Mouse (Mus musculus): Measurements from ENCODE around the gene Ak1. TPM values are rescaled to one million over a fixed set of nuclear protein-coding genes. Genes with fewer than 3 reads are reported as not detected.

Ak1 gene
- polyA plus RNA-seq, 1 experiment from 2014 or later: 39.1 TPM

- peak; percentile 16; the same call in 1 of the 2 replicates for ATAC-seq (ENCODE audit: low FRiP score, low TSS enrichment)
- H3K27ac ChIP-seq (ENCODE audit: low read length): peak overlapping the region; percentile 77
- WGBS: 41% methylated on average over 18 of the region's 18 CpGs
- peaks cover 3% of the 10 kb centered on the region; the same call in 1 of the 2 replicates for H3K36me3 ChIP-seq (ENCODE audit: insufficient read depth, low read length)
- peak overlapping the region; percentile 9 for H3K9ac ChIP-seq (replicated peaks; ENCODE audit: low read length)
- H3K27me3 ChIP-seq (ENCODE audit: insufficient read depth, low read length): no peaks in the 10 kb centered on the region
- H3K4me1 ChIP-seq (ENCODE audit: insufficient read depth, low read length): peaks cover 35% of the 10 kb centered on the region
- peak overlapping the region; percentile 88 for H3K4me2 ChIP-seq (replicated peaks; ENCODE audit: low read depth, low read length)
- H3K4me3 ChIP-seq (ENCODE audit: low read length): peak overlapping the region; percentile 68
- no peaks in the 10 kb centered on the region for H3K9me3 ChIP-seq (ENCODE audit: low read length)
Observed at GRCm38 (mm10) chr2:32608778-32609435, 12.7 kb upstream of the Ak1 start.

DNA sequence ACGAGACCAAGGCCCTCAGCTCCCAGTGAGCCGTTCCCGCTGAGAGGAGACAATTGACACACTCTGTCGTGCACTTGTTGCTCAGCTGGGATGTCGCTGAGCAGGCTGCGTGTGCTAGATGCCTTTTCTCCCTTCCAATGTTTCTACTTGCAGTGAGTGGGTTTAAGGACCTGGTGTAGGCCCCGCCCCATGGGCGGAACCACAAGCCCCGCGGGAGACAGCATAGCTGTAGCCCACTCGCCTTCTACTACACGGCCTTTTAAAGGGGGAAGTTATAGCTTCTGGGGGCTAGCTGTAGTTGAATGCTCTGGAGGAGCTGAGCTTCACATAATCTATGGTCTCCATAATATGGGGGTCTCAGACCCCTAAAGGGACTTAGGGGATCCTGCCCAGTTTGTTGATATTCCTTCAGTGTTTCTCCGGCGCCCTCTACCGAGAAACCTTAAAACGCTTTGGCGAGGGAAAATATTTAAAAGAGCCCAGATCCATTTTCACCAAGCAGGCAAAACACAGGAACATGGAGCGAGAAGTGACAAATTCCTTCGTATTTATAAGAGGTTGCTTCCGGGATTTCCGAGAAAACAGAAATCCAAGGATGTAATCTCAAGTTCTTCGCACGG lies 10.8 kb upstream of the Ak1 start:
- Histone ChIP-seq H3K4me2 (replicated peaks; ENCODE audit: low read depth, low read length) (peak overlapping the region; percentile 60), H3K4me3 (ENCODE audit: low read length) (peak overlapping the region; percentile 51), H3K36me3 (ENCODE audit: insufficient read depth, low read length) (peaks cover 11% of the 10 kb centered on the region), H3K4me1 (ENCODE audit: insufficient read depth, low read length) (peaks cover 35% of the 10 kb centered on the region), H3K27me3 (ENCODE audit: insufficient read depth, low read length) (no peaks in the 10 kb centered on the region), H3K9me3 (ENCODE audit: low read length) (no peaks in the 10 kb centered on the region), H3K9ac (replicated peaks; ENCODE audit: low read length) (peak overlapping the region; percentile 50), H3K27ac (ENCODE audit: low read length) (0 out of 2 replicates have a peak overlapping the region, but pooled peaks have one; percentile 32)
- WGBS: 16% methylated on average over 23 of the region's 23 CpGs
- no peak for ATAC-seq (ENCODE audit: low FRiP score, low TSS enrichment)

DNA sequence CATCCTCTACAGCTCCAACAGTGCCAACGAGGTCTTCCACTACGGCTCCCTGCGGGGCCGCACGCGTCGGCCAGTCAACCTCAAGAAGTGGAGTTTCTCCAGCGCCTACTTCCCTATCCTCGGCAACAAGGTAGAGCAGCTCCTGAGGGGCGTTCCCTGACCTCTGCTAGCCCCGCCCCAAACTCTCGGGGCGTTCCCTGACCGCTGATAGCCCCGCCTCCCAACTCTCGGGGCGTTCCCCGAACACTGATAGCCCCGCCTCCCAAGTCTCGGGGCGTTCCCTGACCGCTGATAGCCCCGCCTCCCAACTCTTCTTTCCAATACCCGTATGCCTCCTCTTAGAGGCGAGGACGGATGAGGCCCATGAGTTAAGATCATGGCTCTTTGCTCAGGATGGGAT lies 9.3 kb upstream of the Ak1 start:
- Histone ChIP-seq H3K27ac (ENCODE audit: low read length) (no peak overlapping the region), H3K9ac (replicated peaks; ENCODE audit: low read length) (no peak overlapping the region), H3K27me3 (ENCODE audit: insufficient read depth, low read length) (no peaks in the 10 kb centered on the region), H3K9me3 (ENCODE audit: low read length) (no peaks in the 10 kb centered on the region), H3K4me3 (ENCODE audit: low read length) (no peak overlapping the region), H3K36me3 (ENCODE audit: insufficient read depth, low read length) (peaks cover 15% of the 10 kb centered on the region), H3K4me1 (ENCODE audit: insufficient read depth, low read length) (peaks cover 33% of the 10 kb centered on the region), H3K4me2 (replicated peaks; ENCODE audit: low read depth, low read length) (no peak overlapping the region)
- ATAC-seq (ENCODE audit: low FRiP score, low TSS enrichment): no peak
- WGBS: 75% methylated on average over 26 of the region's 26 CpGs

DNA sequence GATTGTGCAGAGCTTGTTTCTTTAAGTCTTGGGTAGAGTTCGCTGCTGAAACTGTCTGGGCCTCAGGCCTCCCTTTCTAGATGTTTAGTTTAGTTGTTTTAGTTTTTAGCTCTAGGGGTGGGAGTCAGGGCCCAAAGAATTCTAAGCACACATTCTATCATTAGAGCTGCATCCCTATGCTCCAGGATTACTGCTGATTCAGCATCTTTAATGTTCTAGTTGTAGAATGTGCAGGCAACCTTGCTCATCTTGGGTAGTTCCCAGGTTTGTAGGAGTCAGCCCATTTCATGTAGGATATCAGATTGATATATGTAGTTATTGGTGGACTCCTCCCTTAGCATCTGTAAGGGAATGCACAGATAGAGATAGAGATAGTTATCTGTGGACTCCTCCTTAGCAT lies 4.4 kb upstream of the Ak1 start:
- WGBS: 93% methylated on average over 1 of the region's 1 CpGs
- ATAC-seq (ENCODE audit: low FRiP score, low TSS enrichment): no peak
- no peaks in the 10 kb centered on the region for H3K27me3 ChIP-seq (ENCODE audit: insufficient read depth, low read length)
- peaks cover 36% of the 10 kb centered on the region for H3K4me1 ChIP-seq (ENCODE audit: insufficient read depth, low read length)
- no peak overlapping the region for H3K27ac ChIP-seq (ENCODE audit: low read length)
- no peak overlapping the region for H3K4me3 ChIP-seq (ENCODE audit: low read length)
- peaks cover 17% of the 10 kb centered on the region for H3K36me3 ChIP-seq (ENCODE audit: insufficient read depth, low read length)
- peaks cover 3% of the 10 kb centered on the region; the same call in 1 of the 2 replicates for H3K9me3 ChIP-seq (ENCODE audit: low read length)
- H3K4me2 ChIP-seq (replicated peaks; ENCODE audit: low read depth, low read length): no peak overlapping the region
- no peak overlapping the region for H3K9ac ChIP-seq (replicated peaks; ENCODE audit: low read length)

GRCm38 (mm10) chr2:32617601-32618000 lies 4.0 kb upstream of the Ak1 start:
- peaks cover 16% of the 10 kb centered on the region for H3K36me3 ChIP-seq (ENCODE audit: insufficient read depth, low read length)
- peaks cover 3% of the 10 kb centered on the region; the same call in 1 of the 2 replicates for H3K9me3 ChIP-seq (ENCODE audit: low read length)
- no peak overlapping the region for H3K4me3 ChIP-seq (ENCODE audit: low read length)
- H3K27me3 ChIP-seq (ENCODE audit: insufficient read depth, low read length): no peaks in the 10 kb centered on the region
- H3K4me1 ChIP-seq (ENCODE audit: insufficient read depth, low read length): peaks cover 38% of the 10 kb centered on the region
- ATAC-seq (ENCODE audit: low FRiP score, low TSS enrichment): no peak
- H3K4me2 ChIP-seq (replicated peaks; ENCODE audit: low read depth, low read length): no peak overlapping the region
- no peak overlapping the region for H3K27ac ChIP-seq (ENCODE audit: low read length)
- WGBS: 91% methylated on average over 4 of the region's 4 CpGs
- H3K9ac ChIP-seq (replicated peaks; ENCODE audit: low read length): no peak overlapping the region

DNA sequence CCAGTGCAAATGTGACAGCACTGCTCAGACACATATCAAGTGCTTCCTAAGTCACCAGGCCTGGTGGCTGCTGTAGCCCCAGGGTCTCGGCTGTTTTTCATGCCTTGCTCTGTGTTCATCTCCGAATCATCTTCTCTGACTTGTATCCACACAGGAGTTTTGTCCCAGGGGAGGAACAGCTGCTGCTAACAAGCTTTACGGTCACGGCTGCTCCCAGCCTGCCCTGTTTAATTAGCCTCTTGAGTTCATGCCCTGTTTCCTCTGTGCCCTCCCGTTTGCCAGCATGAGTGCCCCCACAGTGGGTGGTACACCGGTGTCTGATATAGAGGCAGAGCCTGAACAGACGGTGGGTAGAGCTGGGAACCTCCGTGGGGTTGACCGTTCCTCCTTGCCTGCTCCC lies 3.5 kb upstream of the Ak1 start:
- H3K4me1 ChIP-seq (ENCODE audit: insufficient read depth, low read length): peaks cover 38% of the 10 kb centered on the region
- H3K27me3 ChIP-seq (ENCODE audit: insufficient read depth, low read length): no peaks in the 10 kb centered on the region
- H3K9ac ChIP-seq (replicated peaks; ENCODE audit: low read length): no peak overlapping the region
- ATAC-seq (ENCODE audit: low FRiP score, low TSS enrichment): no peak
- H3K9me3 ChIP-seq (ENCODE audit: low read length): peaks cover 3% of the 10 kb centered on the region; the same call in 1 of the 2 replicates
- H3K36me3 ChIP-seq (ENCODE audit: insufficient read depth, low read length): peaks cover 16% of the 10 kb centered on the region
- no peak overlapping the region for H3K4me2 ChIP-seq (replicated peaks; ENCODE audit: low read depth, low read length)
- H3K4me3 ChIP-seq (ENCODE audit: low read length): no peak overlapping the region
- peak overlapping the region; percentile 13; the same call in 1 of the 2 replicates for H3K27ac ChIP-seq (ENCODE audit: low read length)
- 54% methylated on average over 9 of the region's 9 CpGs for WGBS

DNA sequence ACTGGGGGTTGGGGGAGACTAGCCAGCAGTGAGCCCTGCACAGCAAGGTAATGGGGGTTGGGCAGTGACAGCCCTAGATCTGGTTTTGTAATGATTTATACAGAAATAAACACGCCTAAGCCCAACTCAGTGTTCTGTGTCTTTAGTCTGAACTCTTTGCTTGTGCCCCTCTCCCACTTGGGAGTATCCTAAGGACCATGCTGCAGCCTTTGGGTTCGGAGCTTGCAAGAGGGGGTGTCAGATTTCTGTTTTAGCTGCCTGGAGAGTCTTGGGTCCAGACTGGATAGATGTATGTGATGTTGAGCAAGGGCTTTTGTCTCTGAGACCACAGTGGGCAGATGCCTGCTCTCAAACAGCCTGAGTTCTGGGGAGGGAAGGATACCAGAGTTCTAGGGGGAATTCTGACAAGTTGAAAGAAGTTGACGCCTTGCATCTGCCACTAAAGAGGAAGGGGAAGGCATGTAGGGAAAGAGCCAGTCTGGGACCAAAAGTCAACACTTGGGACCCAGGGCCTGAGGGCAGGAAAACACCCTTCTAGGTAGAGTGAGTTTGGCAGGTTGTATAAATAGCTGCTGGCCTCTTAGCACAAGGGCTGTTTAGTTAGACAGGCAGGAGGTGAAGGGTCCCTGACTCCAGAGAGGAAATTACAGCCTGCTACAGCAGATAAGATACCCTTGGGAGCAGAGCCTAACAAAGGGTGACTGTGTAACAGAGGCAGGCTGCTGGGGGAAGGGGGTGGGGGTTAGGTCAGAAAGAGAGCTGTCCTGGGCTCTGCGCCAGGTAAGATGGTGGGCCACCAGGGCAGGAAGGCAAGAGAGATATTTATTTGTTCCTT lies 659 bp upstream of the Ak1 start:
- peak overlapping the region; percentile 48 for H3K9ac ChIP-seq (replicated peaks; ENCODE audit: low read length)
- peaks cover 8% of the 10 kb centered on the region; the same call in 1 of the 2 replicates for H3K36me3 ChIP-seq (ENCODE audit: insufficient read depth, low read length)
- ATAC-seq (ENCODE audit: low FRiP score, low TSS enrichment): peak; percentile 67
- peaks cover 58% of the 10 kb centered on the region for H3K4me1 ChIP-seq (ENCODE audit: insufficient read depth, low read length)
- H3K27ac ChIP-seq (ENCODE audit: low read length): peak overlapping the region; percentile 92
- no peaks in the 10 kb centered on the region for H3K27me3 ChIP-seq (ENCODE audit: insufficient read depth, low read length)
- peaks cover 3% of the 10 kb centered on the region; the same call in 1 of the 2 replicates for H3K9me3 ChIP-seq (ENCODE audit: low read length)
- H3K4me3 ChIP-seq (ENCODE audit: low read length): no peak overlapping the region
- H3K4me2 ChIP-seq (replicated peaks; ENCODE audit: low read depth, low read length): peak overlapping the region; percentile 6; the same call in 1 of the 2 replicates
- WGBS: 6% methylated on average over 4 of the region's 4 CpGs

DNA sequence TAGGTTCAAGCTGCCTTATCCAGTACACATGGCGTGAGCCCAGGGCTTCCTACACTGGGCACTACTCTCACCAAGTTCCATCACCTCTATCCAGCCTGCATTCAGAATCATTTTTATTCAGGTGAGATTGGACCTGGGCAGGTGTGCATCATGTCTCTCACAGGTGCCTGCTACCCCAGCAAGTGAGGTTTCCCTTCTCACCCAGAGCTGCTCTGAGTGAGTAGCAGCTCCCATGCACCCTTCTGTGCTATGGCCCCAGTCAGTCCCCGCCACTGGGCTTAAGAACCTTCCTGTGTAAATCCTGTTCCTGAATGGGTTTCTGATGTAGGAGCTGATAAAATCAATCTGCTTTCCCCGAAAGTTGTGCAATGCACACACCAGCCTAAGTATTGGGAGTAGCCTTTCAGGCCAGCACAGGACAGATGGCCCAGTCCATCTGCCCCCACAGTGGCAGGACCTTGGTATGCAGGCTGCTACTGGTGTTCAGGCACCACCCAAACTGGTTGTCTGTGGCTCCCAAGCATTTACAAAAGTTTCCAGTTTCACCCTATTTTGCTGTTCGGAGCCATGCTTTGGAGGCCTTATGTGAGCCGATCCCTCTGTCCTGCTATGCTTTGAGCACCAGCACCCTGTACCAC lies 2.7 kb downstream of the Ak1 start:
- no peaks in the 10 kb centered on the region for H3K27me3 ChIP-seq (ENCODE audit: insufficient read depth, low read length)
- H3K9me3 ChIP-seq (ENCODE audit: low read length): no peaks in the 10 kb centered on the region
- WGBS: 71% methylated on average over 5 of the region's 5 CpGs
- H3K9ac ChIP-seq (replicated peaks; ENCODE audit: low read length): peak overlapping the region; percentile 45; the same call in 1 of the 2 replicates
- peak overlapping the region; percentile 57 for H3K27ac ChIP-seq (ENCODE audit: low read length)
- H3K4me2 ChIP-seq (replicated peaks; ENCODE audit: low read depth, low read length): no peak overlapping the region
- H3K36me3 ChIP-seq (ENCODE audit: insufficient read depth, low read length): no peaks in the 10 kb centered on the region
- no peak for ATAC-seq (ENCODE audit: low FRiP score, low TSS enrichment)
- H3K4me3 ChIP-seq (ENCODE audit: low read length): no peak overlapping the region
- H3K4me1 ChIP-seq (ENCODE audit: insufficient read depth, low read length): peaks cover 81% of the 10 kb centered on the region

- Histone ChIP-seq H3K9me3 (ENCODE audit: low read length) (no peaks in the 10 kb centered on the region), H3K27ac (ENCODE audit: low read length) (peak overlapping the region; percentile 57), H3K4me1 (ENCODE audit: insufficient read depth, low read length) (peaks cover 74% of the 10 kb centered on the region), H3K36me3 (ENCODE audit: insufficient read depth, low read length) (no peaks in the 10 kb centered on the region), H3K9ac (replicated peaks; ENCODE audit: low read length) (peak overlapping the region; percentile 45), H3K4me2 (replicated peaks; ENCODE audit: low read depth, low read length) (peak overlapping the region; percentile 53), H3K27me3 (ENCODE audit: insufficient read depth, low read length) (no peaks in the 10 kb centered on the region), H3K4me3 (ENCODE audit: low read length) (peak overlapping the region; percentile 25)
- 4% methylated on average over 13 of the region's 13 CpGs for WGBS
- ATAC-seq (ENCODE audit: low FRiP score, low TSS enrichment): peak; percentile 16
Observed at GRCm38 (mm10) chr2:32625212-32625872, 3.8 kb downstream of the Ak1 start.
